Mouse (Mus musculus) lung, postnatal 0 days (tissue): ENCODE results near the gene Ndufb4.

Experiments
- CTCF ChIP-seq: IDR thresholded peaks from 2 replicates; pipeline ENCODE4 v1.5.1; 2016; ENCODE audit warnings: antibody characterized with exemption, mild to moderate bottlenecking
- EP300 ChIP-seq: IDR thresholded peaks from 2 replicates; pipeline ENCODE4 v1.6.1; 2016; ENCODE audit warnings: antibody characterized with exemption, mild to moderate bottlenecking, control low read depth

DNA sequence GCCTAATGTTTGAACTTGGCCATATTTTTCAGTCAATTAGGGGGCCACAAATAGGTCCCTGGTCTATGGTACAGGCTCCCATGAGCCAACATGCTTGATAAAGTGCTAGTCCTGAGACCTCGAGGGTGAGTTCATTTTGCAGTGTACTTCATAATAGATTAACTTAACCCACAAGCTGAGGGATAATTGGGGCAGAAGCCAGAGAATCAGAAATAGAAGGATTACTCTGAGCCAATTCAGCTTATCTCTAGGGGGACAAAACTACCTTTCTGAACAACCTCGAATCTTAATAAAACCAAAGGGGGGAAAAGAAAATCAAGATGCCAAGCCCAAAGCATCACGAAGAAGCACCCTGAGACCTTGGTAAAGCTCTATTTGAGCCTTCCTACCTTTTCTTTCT is 31.9 kb downstream of the Ndufb4 start:
- TF ChIP-seq CTCF (no peak), EP300 (no peak)
